Mouse (Mus musculus) embryonic facial prominence, embryonic 13.5 days (tissue): ENCODE results near the gene Zdhhc7. TPM values are rescaled to one million over a fixed set of nuclear protein-coding genes. Genes with fewer than 3 reads are reported as not detected.
A peak's percentile ranks its signal among the peaks of the same experiment; 100 is the strongest.

Experiments
- ATAC-seq: fragments of 200-750 bp; cut with Nextera tagmentation; 2 replicates; pipeline ENCODE4 v1.8.0; 2017; ENCODE audit warnings: low read depth; ENCODE audit not compliant: insufficient number of reproducible peaks, insufficient read depth, low FRiP score, low TSS enrichment
- H3K27ac ChIP-seq: fragments of 300-500 bp; sonication (generic); 2 replicates; pipeline ENCODE4 v1.5.1; 2015; ENCODE audit warnings: moderate library complexity, mild to moderate bottlenecking, inconsistent platforms
- H3K27me3 ChIP-seq: fragments of 300-500 bp; sonication (generic); 2 replicates; pipeline ENCODE4 v1.6.1; 2015; ENCODE audit warnings: mild to moderate bottlenecking, inconsistent platforms
- H3K36me3 ChIP-seq: fragments of 300-500 bp; sonication (generic); 2 replicates; pipeline ENCODE4 v1.6.1; 2015; ENCODE audit warnings: mild to moderate bottlenecking, inconsistent platforms
- H3K4me1 ChIP-seq: fragments of 300-500 bp; sonication (generic); 2 replicates; pipeline ENCODE4 v1.6.1; 2015; ENCODE audit warnings: inconsistent platforms
- H3K4me2 ChIP-seq: fragments of 300-500 bp; sonication (generic); 2 replicates; pipeline ENCODE4 v1.6.1; 2015; ENCODE audit warnings: moderate library complexity, mild to moderate bottlenecking, inconsistent platforms
- H3K4me3 ChIP-seq: fragments of 300-500 bp; sonication (generic); 2 replicates; pipeline ENCODE4 v1.5.1; 2015; ENCODE audit warnings: mild to moderate bottlenecking, inconsistent platforms
- H3K9ac ChIP-seq: fragments of 300-500 bp; sonication (generic); 2 replicates; pipeline ENCODE4 v1.6.1; 2015; ENCODE audit warnings: mild to moderate bottlenecking, inconsistent platforms
- H3K9me3 ChIP-seq: fragments of 300-500 bp; sonication (generic); 2 replicates; pipeline ENCODE4 v1.6.1; 2016; ENCODE audit warnings: inconsistent platforms
- WGBS: fragments of 180-500 bp; shearing (Covaris S2); methylation state at CpG from one replicate; pipeline ENCODE4 v1.1.7; 2015; ENCODE audit warnings: mixed read lengths; 5-methylcytosine and 5-hydroxymethylcytosine counted together
- polyA plus RNA-seq: library from polyadenylated mRNA; unstranded; fragments of >200 nt; fragmentation: Nextera tagmentation; extraction: Ambion mirVana; gene quantifications from 2 replicates; pipeline ENCODE4 v1.2.1, GENCODE M21; 2015

Gene Zdhhc7
- polyA plus RNA-seq, 1 experiment from 2014 or later: 36.0 TPM

- Histone ChIP-seq H3K36me3 (no peaks in the 10 kb centered on the region), H3K9me3 (no peaks in the 10 kb centered on the region), H3K9ac (no peak overlapping the region), H3K27ac (no peak overlapping the region), H3K27me3 (no peaks in the 10 kb centered on the region), H3K4me1 (peaks cover 23% of the 10 kb centered on the region), H3K4me2 (no peak overlapping the region), H3K4me3 (no peak overlapping the region)
- no peak for ATAC-seq
- 91% methylated on average over 4 of the region's 4 CpGs for WGBS
Observed at GRCm38 (mm10) chr8:120066226-120066625, 35.1 kb downstream of the Zdhhc7 start.

- Histone ChIP-seq H3K4me1 (peaks cover 23% of the 10 kb centered on the region), H3K27me3 (no peaks in the 10 kb centered on the region), H3K4me2 (no peak overlapping the region), H3K4me3 (no peak overlapping the region), H3K9ac (no peak overlapping the region), H3K36me3 (no peaks in the 10 kb centered on the region), H3K9me3 (no peaks in the 10 kb centered on the region), H3K27ac (no peak overlapping the region)
- WGBS: 92% methylated on average over 8 of the region's 8 CpGs
- no peak for ATAC-seq
Observed at GRCm38 (mm10) chr8:120065611-120066010, 35.7 kb downstream of the Zdhhc7 start.

GRCm38 (mm10) chr8:120063326-120063725 lies 38.0 kb downstream of the Zdhhc7 start:
- H3K9me3 ChIP-seq: no peaks in the 10 kb centered on the region
- ATAC-seq: no peak
- no peak overlapping the region for H3K9ac ChIP-seq
- H3K36me3 ChIP-seq: no peaks in the 10 kb centered on the region
- H3K4me1 ChIP-seq: peaks cover 21% of the 10 kb centered on the region
- 56% methylated on average over 3 of the region's 3 CpGs for WGBS
- H3K4me2 ChIP-seq: no peak overlapping the region
- H3K27me3 ChIP-seq: no peaks in the 10 kb centered on the region
- peak overlapping the region; percentile 39; the same call in 1 of the 2 replicates for H3K27ac ChIP-seq
- no peak overlapping the region for H3K4me3 ChIP-seq

GRCm38 (mm10) chr8:120062742-120063141 lies 38.5 kb downstream of the Zdhhc7 start:
- ATAC-seq: no peak
- H3K4me1 ChIP-seq: peaks cover 17% of the 10 kb centered on the region
- H3K9me3 ChIP-seq: no peaks in the 10 kb centered on the region
- WGBS: 90% methylated on average over 14 of the region's 14 CpGs
- H3K27me3 ChIP-seq: no peaks in the 10 kb centered on the region
- H3K9ac ChIP-seq: no peak overlapping the region
- no peak overlapping the region for H3K4me2 ChIP-seq
- no peak overlapping the region for H3K4me3 ChIP-seq
- H3K27ac ChIP-seq: peak overlapping the region; percentile 39; the same call in 1 of the 2 replicates
- H3K36me3 ChIP-seq: no peaks in the 10 kb centered on the region

GRCm38 (mm10) chr8:120057078-120057477 lies 44.2 kb downstream of the Zdhhc7 start:
- 49% methylated on average over 2 of the region's 2 CpGs for WGBS

GRCm38 (mm10) chr8:120054833-120055232 lies 46.4 kb downstream of the Zdhhc7 start:
- Histone ChIP-seq H3K27ac (no peak overlapping the region), H3K4me1 (peaks cover 27% of the 10 kb centered on the region), H3K27me3 (no peaks in the 10 kb centered on the region), H3K9me3 (no peaks in the 10 kb centered on the region; the same call in 1 of the 2 replicates), H3K4me3 (no peak overlapping the region), H3K4me2 (no peak overlapping the region), H3K36me3 (no peaks in the 10 kb centered on the region), H3K9ac (no peak overlapping the region)
- WGBS: 86% methylated on average over 3 of the region's 3 CpGs
- no peak for ATAC-seq

More at GRCm38 (mm10) chr8:120057078-120057477, 44.2 kb downstream of the Zdhhc7 start:
- no peaks in the 10 kb centered on the region for H3K36me3 ChIP-seq
- no peak for ATAC-seq
- peaks cover 8% of the 10 kb centered on the region; the same call in 1 of the 2 replicates for H3K4me1 ChIP-seq
- H3K9ac ChIP-seq: no peak overlapping the region
- no peak overlapping the region for H3K4me2 ChIP-seq
- no peaks in the 10 kb centered on the region for H3K27me3 ChIP-seq
- H3K27ac ChIP-seq: no peak overlapping the region
- H3K9me3 ChIP-seq: no peaks in the 10 kb centered on the region; the same call in 1 of the 2 replicates
- H3K4me3 ChIP-seq: no peak overlapping the region

- Histone ChIP-seq H3K27me3 (no peaks in the 10 kb centered on the region), H3K27ac (no peak overlapping the region), H3K4me1 (peaks cover 33% of the 10 kb centered on the region), H3K9ac (no peak overlapping the region), H3K9me3 (no peaks in the 10 kb centered on the region; the same call in 1 of the 2 replicates), H3K4me3 (no peak overlapping the region), H3K4me2 (no peak overlapping the region), H3K36me3 (no peaks in the 10 kb centered on the region)
- no peak for ATAC-seq
- WGBS: 80% methylated on average over 8 of the region's 8 CpGs
Observed at GRCm38 (mm10) chr8:120052318-120052717, 49.0 kb downstream of the Zdhhc7 start.

- ATAC-seq: no peak
- Histone ChIP-seq H3K9ac (no peak overlapping the region), H3K9me3 (no peaks in the 10 kb centered on the region; the same call in 1 of the 2 replicates), H3K36me3 (no peaks in the 10 kb centered on the region), H3K27ac (no peak overlapping the region), H3K4me2 (no peak overlapping the region), H3K4me3 (no peak overlapping the region), H3K4me1 (peaks cover 37% of the 10 kb centered on the region), H3K27me3 (no peaks in the 10 kb centered on the region)
- WGBS: 71% methylated on average over 4 of the region's 4 CpGs
Observed at GRCm38 (mm10) chr8:120051908-120052307, 49.4 kb downstream of the Zdhhc7 start.

- no peaks in the 10 kb centered on the region; the same call in 1 of the 2 replicates for H3K9me3 ChIP-seq
- 54% methylated on average over 4 of the region's 4 CpGs for WGBS
- no peaks in the 10 kb centered on the region for H3K36me3 ChIP-seq
- H3K4me3 ChIP-seq: no peak overlapping the region
- no peak overlapping the region for H3K4me2 ChIP-seq
- peaks cover 46% of the 10 kb centered on the region for H3K4me1 ChIP-seq
- ATAC-seq: no peak
- no peaks in the 10 kb centered on the region for H3K27me3 ChIP-seq
- no peak overlapping the region for H3K9ac ChIP-seq
- H3K27ac ChIP-seq: no peak overlapping the region
Observed at GRCm38 (mm10) chr8:120051006-120051405, 50.3 kb downstream of the Zdhhc7 start.

GRCm38 (mm10) chr8:120050376-120050775 lies 50.9 kb downstream of the Zdhhc7 start:
- peaks cover 51% of the 10 kb centered on the region for H3K4me1 ChIP-seq
- WGBS: 49% methylated on average over 10 of the region's 10 CpGs
- H3K36me3 ChIP-seq: no peaks in the 10 kb centered on the region
- no peak for ATAC-seq
- no peaks in the 10 kb centered on the region for H3K9me3 ChIP-seq
- H3K4me2 ChIP-seq: no peak overlapping the region
- no peak overlapping the region for H3K9ac ChIP-seq
- no peak overlapping the region for H3K27ac ChIP-seq
- no peak overlapping the region for H3K4me3 ChIP-seq
- H3K27me3 ChIP-seq: no peaks in the 10 kb centered on the region

GRCm38 (mm10) chr8:120049949-120050348 lies 51.3 kb downstream of the Zdhhc7 start:
- Histone ChIP-seq H3K4me2 (no peak overlapping the region), H3K36me3 (no peaks in the 10 kb centered on the region), H3K9ac (no peak overlapping the region), H3K9me3 (no peaks in the 10 kb centered on the region), H3K27me3 (no peaks in the 10 kb centered on the region), H3K4me3 (no peak overlapping the region), H3K4me1 (peaks cover 52% of the 10 kb centered on the region), H3K27ac (no peak overlapping the region)
- WGBS: 58% methylated on average over 13 of the region's 13 CpGs
- ATAC-seq: no peak

- Histone ChIP-seq H3K4me3 (no peak overlapping the region), H3K36me3 (no peaks in the 10 kb centered on the region), H3K27ac (peak overlapping the region; percentile 62), H3K4me1 (peaks cover 40% of the 10 kb centered on the region), H3K9ac (peak overlapping the region; percentile 27; the same call in 1 of the 2 replicates), H3K27me3 (no peaks in the 10 kb centered on the region), H3K9me3 (no peaks in the 10 kb centered on the region), H3K4me2 (no peak overlapping the region)
- 47% methylated on average over 14 of the region's 14 CpGs for WGBS
- ATAC-seq: peak; percentile 32; the same call in 1 of the 2 replicates
Observed at GRCm38 (mm10) chr8:120046258-120047020, 54.8 kb downstream of the Zdhhc7 start.
